Mouse (Mus musculus) liver, postnatal 0 days (tissue): Measurements from ENCODE around the gene Atf7.

ENCODE experiments used
- CTCF ChIP-seq: sonication (generic); IDR thresholded peaks from 2 replicates; pipeline ENCODE4 v1.5.1; 2016; ENCODE audit warnings: antibody characterized with exemption, low read depth
- EP300 ChIP-seq: IDR thresholded peaks from 2 replicates; pipeline ENCODE4 v1.6.1; 2016; ENCODE audit warnings: antibody characterized with exemption, low read depth, mild to moderate bottlenecking

- TF ChIP-seq CTCF (no peak), EP300 (no peak)
Observed at GRCm38 (mm10) chr15:102528396-102528795, 96.9 kb downstream of the Atf7 start.
